Mouse (Mus musculus) embryonic fibroblast, embryonic 13.5 days (primary cell): ENCODE measurements around the gene Ccdc24. TPM values are rescaled to one million over a fixed set of nuclear protein-coding genes. Genes with fewer than 3 reads are reported as not detected.

Experiments used
- H3K27ac ChIP-seq: 2 replicates; pipeline ENCODE4 v1.5.1; 2012; ENCODE audit warnings: low read length, control low read depth, inconsistent platforms; ENCODE audit not compliant: insufficient read depth
- H3K4me1 ChIP-seq: 2 replicates; pipeline ENCODE4 v1.6.1; 2011; ENCODE audit warnings: low read length; ENCODE audit not compliant: control insufficient read depth, insufficient read depth
- H3K4me3 ChIP-seq: 2 replicates; pipeline ENCODE4 v1.5.1; 2011; ENCODE audit warnings: mild to moderate bottlenecking, control low read depth, low read length; ENCODE audit not compliant: insufficient read depth
- CTCF ChIP-seq: IDR thresholded peaks from 2 replicates; pipeline ENCODE4 v1.5.1; 2011; ENCODE audit warnings: mild to moderate bottlenecking, control low read depth, low read length, moderate library complexity, borderline replicate concordance; ENCODE audit not compliant: insufficient read depth
- POLR2A ChIP-seq: IDR thresholded peaks from 2 replicates; pipeline ENCODE4 v1.6.1; 2011; ENCODE audit warnings: low read depth, mild to moderate bottlenecking, control low read depth, low read length, moderate library complexity
- polyA plus RNA-seq: library from polyadenylated mRNA; stranded (reverse); fragments of >200 nt; gene quantifications from 2 replicates; pipeline ENCODE4 v1.2.4, GENCODE M21; 2011; ENCODE audit warnings: low read depth; ENCODE audit not compliant: missing spikeins, insufficient read length

Gene Ccdc24
- 0.78 and 2.5 TPM in 2 replicates for polyA plus RNA-seq

DNA sequence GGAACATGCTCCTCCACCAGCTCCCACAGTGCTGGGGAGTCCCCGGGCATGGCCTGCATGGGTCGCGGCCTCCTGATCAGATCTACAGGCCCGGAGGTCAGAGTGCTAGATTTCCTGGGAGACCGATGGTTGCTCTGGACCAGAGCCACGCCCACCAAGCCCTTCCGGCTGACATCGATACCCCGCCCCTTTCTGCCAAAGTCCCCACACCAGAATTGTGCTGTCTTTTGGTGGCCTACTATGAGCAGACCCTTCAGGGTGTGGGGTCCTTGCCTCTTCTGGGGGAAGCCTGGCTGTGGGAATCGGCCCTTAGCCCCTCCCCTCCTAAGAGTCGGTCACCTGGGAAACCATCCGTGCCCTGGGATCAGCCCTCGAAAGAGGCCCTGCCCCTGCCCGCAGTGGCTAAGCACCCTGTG, at the start of gene Ccdc24:
Gene Ccdc24, minus strand, starts transcription at position 87 of the 416 bp plus-strand sequence.
- H3K4me3 ChIP-seq, result no peak within 1 kb of the TSS
- no peak for TF ChIP-seq CTCF
- no peak for TF ChIP-seq POLR2A
- no peak within 1 kb of the TSS for H3K27ac ChIP-seq
- no peaks in the 10 kb centered on the region for H3K4me1 ChIP-seq

DNA sequence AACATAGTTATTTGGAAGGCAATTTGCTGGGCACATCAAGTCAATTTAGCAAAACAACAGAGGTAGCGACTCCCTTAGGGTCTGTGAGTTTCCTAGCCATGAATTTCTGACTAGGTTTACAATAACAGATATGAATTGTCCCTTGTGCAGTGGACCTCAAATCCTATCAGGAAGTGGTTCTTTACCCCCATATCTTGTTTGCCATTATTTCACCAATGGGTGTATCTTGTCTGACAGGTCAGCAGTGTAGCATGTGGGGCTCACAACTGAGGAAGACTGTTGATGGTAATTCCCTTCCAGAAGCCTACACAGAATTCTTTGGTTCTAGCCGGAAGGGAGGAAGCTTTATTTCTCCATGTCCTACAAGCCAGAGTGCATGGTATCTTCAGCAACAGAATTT, 49.0 kb upstream of the Ccdc24 start:
- TF ChIP-seq POLR2A, result no peak
- no peak for TF ChIP-seq CTCF
- Histone ChIP-seq H3K4me1 (no peaks in the 10 kb centered on the region), H3K4me3 (no peak overlapping the region), H3K27ac (no peak overlapping the region)

DNA sequence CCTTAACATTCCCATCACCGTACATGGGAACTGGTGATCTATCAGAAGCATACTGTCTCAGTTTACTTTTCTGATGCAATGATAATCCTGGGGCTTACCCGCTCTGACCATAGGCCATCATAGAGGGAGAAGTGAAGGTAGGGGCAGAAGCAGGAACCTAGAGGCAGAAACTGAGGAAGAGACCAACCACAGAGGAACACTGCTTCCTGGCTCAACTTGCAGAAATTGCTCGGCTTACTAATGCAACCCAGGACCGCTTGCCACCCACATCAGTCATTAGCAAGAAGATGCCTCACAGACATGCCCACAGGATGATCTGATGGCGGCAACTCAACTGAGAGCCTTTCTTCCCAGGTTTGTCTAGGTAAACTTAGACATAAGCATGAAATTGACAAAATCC, 46.4 kb upstream of the Ccdc24 start:
- H3K4me1 ChIP-seq, result no peaks in the 10 kb centered on the region
- no peak overlapping the region for H3K4me3 ChIP-seq
- no peak overlapping the region for H3K27ac ChIP-seq
- TF ChIP-seq CTCF, result no peak

DNA sequence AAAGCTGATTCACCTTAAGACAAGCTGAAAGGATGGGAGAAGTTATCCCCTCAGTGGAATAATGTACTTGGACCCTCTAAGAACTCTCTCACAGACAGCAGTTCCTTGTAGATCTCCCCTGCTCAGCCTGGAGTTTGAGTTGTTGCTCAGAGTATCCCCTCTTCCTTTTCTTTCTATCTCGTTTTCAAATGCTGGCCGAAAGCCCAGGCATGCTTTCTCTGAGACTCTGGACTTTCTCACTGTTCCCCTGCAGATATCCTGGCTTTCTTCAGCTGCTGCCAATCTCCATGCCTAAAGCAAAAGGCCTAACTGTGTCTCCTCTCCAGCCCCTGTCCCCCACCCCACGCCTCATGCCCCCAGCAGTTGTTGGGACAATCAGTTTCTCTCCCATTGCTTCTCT, 45.9 kb upstream of the Ccdc24 start:
- TF ChIP-seq CTCF, result no peak
- TF ChIP-seq POLR2A, result no peak

DNA sequence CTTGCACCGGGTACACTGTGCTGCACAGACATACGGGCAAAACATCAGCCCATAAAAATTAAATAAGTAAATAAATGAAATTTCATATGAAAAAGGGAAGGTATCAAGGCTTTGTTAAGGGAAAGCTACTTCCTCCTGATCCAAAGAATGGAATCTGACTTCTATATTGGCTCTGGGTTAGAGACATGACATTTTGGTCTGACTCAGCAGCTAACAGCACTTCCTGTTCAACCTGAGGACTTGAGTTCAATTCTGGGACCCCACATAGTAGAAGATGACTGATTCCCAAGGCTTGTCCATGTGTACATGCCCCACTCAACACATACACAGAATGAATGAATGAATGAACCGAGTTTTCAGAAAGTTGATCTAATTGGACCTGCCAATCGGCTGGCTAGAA, 45.5 kb upstream of the Ccdc24 start:
- TF ChIP-seq POLR2A (no peak), CTCF (no peak)
- H3K4me3 ChIP-seq, result no peak overlapping the region
- no peaks in the 10 kb centered on the region; the same call in 1 of the 2 replicates for H3K4me1 ChIP-seq
- no peak overlapping the region for H3K27ac ChIP-seq

More for the DNA sequence above, 45.9 kb upstream of the Ccdc24 start:
- no peaks in the 10 kb centered on the region; the same call in 1 of the 2 replicates for H3K4me1 ChIP-seq
- no peak overlapping the region for H3K4me3 ChIP-seq
- H3K27ac ChIP-seq, result no peak overlapping the region

DNA sequence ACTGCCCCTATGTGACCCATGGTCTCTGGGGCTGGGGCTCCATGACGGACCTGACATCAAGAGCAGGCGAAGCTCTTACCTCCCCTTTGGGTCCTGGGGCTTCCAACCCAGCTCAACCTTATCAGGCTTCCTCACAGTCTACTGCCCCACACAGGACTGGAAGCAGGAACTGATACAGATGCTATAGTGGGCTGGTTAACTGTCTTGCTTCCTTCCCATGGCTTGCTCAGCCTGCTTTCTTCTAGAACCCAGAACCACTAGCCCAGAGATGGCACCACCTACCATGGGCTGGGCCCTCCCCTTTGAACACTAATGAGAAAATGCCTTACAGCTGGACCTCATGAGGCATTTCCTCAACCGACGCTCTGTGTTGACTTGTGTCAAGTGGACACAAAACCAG, 45.0 kb upstream of the Ccdc24 start:
- Histone ChIP-seq H3K27ac (no peak overlapping the region), H3K4me1 (no peaks in the 10 kb centered on the region; the same call in 1 of the 2 replicates), H3K4me3 (no peak overlapping the region)
- TF ChIP-seq CTCF (no peak), POLR2A (no peak)

DNA sequence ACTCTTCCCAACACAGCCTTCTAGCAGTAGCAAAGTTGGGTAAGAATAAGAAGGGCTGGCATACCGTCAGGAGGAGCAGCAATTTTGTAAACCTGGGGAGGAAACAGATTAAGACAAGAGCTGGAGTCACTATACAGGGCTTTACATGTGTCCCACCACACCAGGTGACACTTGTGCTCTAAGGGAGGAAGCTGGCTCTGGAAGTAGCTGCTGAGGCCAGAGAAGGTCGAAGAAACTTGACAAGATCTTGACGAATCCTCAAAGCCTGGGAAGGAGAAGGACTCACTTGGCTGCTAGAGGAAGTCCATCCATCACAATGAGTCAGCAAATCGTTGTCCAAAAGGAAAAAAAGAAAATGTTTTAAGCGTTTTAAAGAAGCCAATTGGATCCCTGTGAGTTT, 44.0 kb upstream of the Ccdc24 start:
- no peak overlapping the region for H3K27ac ChIP-seq
- H3K4me1 ChIP-seq, result no peaks in the 10 kb centered on the region; the same call in 1 of the 2 replicates
- H3K4me3 ChIP-seq, result no peak overlapping the region
- TF ChIP-seq POLR2A (no peak), CTCF (no peak)

DNA sequence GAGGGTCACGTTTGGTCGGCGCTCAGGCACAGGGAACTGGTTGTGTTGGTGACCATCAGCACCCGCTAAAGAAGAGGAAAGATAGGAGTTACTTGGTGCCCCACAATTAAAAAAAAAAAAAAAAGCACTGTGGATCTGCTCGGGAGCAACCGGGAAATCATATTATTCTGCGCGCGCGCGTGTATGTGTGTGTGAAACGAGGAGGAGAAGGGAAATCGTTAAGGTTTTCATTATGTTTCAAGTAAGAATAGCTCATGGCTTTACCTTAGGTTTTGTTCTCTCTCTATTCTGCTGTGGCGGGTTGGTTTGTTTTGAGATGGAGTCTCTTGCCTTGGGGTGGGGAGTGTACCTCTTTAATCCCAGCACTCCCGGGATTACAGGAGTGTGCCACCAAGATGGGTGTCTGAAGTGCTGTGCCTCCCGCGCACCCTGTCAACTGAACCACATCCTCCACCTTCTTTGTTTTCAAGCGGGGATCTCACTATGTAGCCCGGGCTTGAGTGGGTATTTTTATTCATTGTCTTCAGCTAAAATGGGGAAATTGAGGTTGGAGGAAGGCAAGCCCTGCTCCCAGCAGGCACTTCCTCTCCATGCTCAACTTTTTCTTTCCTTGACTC, 43.2 kb upstream of the Ccdc24 start:
- Histone ChIP-seq H3K4me1 (no peaks in the 10 kb centered on the region; the same call in 1 of the 2 replicates), H3K27ac (no peak overlapping the region), H3K4me3 (peak overlapping the region; percentile 82)
- TF ChIP-seq POLR2A (no peak), CTCF (no peak)

DNA sequence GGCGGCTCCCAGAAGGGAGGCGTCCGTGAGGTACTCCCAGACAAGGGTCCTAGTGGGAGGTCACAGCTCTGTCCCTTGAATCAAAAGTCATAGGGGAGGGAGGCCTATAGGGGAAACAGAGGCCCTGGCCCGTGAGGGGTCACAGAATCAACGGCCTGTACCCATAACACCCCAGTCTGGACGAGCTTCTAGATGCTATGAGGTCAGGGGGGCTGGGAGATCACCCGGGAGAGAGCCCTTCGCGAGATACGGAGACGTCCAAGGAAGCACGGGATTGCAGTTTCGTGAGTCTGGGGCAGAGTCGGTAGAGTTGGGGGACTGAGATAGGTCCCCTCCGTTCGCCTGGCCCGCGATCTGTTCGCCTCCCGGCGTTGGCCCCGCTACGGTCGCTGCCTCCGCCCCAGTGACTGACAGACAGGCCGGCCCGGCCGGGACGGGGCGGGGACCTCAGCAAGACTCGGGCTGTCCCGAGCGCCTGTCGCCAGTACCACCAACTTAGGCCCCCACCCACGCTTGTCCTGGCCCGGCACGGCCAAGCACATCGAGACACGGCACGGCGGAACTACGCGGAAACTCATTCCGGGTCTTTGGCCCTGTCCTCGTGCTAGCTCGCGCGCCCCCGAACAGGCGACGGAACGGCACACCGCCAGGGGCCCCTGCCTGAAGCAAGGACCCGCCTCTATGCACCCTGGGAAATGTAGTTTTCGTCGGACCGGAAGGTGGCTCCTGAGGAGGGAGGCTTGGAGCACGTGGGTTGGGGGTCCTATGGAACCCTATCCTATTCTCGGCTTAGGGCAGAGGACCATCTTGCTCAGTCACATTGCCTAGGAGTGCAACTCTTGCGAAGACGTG, 42.5 kb upstream of the Ccdc24 start, which contains the start of gene Ipo13:
Gene Ipo13, minus strand, starts transcription at position 409 of the 852 bp plus-strand sequence.
- Histone ChIP-seq H3K27ac (peak within 1 kb of the TSS; percentile 58), H3K4me3 (peak within 1 kb of the TSS; percentile 82), H3K4me1 (no peaks in the 10 kb centered on the region; the same call in 1 of the 2 replicates)
- TF ChIP-seq POLR2A (peak; percentile 87), CTCF (no peak)

DNA sequence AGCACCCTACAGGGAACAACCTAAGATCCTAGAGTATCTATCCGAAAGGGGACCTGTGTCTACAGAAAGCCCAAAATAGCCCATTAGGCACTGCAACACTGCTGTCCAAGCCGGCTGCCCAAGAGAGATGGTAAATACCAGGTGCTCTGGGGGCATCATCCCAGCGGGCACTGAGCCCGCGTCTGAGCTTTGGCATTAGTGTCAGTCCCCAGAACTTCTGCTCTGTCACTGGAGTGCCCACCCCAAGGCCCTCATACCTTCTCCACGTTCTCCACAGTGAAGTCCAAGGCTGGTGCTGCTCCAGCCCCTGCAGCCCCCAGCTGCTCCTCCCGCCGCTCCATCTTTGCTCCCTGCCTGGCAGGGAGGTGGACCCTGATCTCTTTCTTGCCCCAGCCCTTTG, 41.7 kb upstream of the Ccdc24 start:
- no peak overlapping the region for H3K27ac ChIP-seq
- H3K4me3 ChIP-seq, result peak overlapping the region; percentile 82
- no peak for TF ChIP-seq CTCF
- no peak for TF ChIP-seq POLR2A
- H3K4me1 ChIP-seq, result no peaks in the 10 kb centered on the region; the same call in 1 of the 2 replicates
